Mouse (Mus musculus) midbrain, embryonic 10.5 days (tissue): Measurements from ENCODE around the gene Polr3a. TPM values are rescaled to one million over a fixed set of nuclear protein-coding genes. Genes with fewer than 3 reads are reported as not detected.
"Not testable (repeated sequence)": the region's sequence is repeated elsewhere in the genome, so short reads cannot be mapped to it uniquely, and the experiment has no call there.

Source experiments
- DNase-seq: peaks from one replicate; pipeline ENCODE4 v3.0.0-alpha.2; 2017; ENCODE audit warnings: low spot score
- H3K27ac ChIP-seq: fragments of 300-500 bp; sonication (generic); replicated peaks from 2 replicates; pipeline ENCODE4 v1.5.1; 2016; ENCODE audit warnings: mild to moderate bottlenecking
- H3K27me3 ChIP-seq: fragments of 300-500 bp; sonication (generic); 2 replicates; pipeline ENCODE4 v1.6.1; 2016; ENCODE audit warnings: low read depth, mild to moderate bottlenecking; ENCODE audit not compliant: poor library complexity, severe bottlenecking
- H3K36me3 ChIP-seq: fragments of 300-500 bp; sonication (generic); 2 replicates; pipeline ENCODE4 v1.6.1; 2016; ENCODE audit warnings: mild to moderate bottlenecking, moderate library complexity
- H3K4me1 ChIP-seq: fragments of 300-500 bp; sonication (generic); 2 replicates; pipeline ENCODE4 v1.6.1; 2016
- H3K4me3 ChIP-seq: fragments of 300-500 bp; sonication (generic); 2 replicates; pipeline ENCODE4 v1.5.1; 2016; ENCODE audit warnings: mild to moderate bottlenecking, moderate library complexity
- H3K9me3 ChIP-seq: fragments of 300-500 bp; sonication (generic); replicated peaks from 2 replicates; pipeline ENCODE4 v1.6.1; 2016; ENCODE audit warnings: mild to moderate bottlenecking
- WGBS: fragments of 180-500 bp; shearing (Covaris S2); methylation state at CpG from one replicate; pipeline ENCODE4 v1.1.7; 2016; 5-methylcytosine and 5-hydroxymethylcytosine counted together
- polyA plus RNA-seq: library from polyadenylated mRNA; unstranded; fragments of >200 nt; fragmentation: Nextera tagmentation; extraction: Ambion mirVana; gene quantifications from 2 replicates; pipeline ENCODE4 v1.2.1, GENCODE M21; 2016

Polr3a gene
- polyA plus RNA-seq, 1 experiment from 2014 or later: 18.3 TPM

GRCm38 (mm10) chr14:24486241-24486767, 554 bp downstream of the Polr3a start:
- peak overlapping the region; percentile 85 for H3K27ac ChIP-seq
- DNase-seq: no peak
- H3K36me3 ChIP-seq: peaks cover 34% of the 10 kb centered on the region
- H3K4me1 ChIP-seq: peaks cover 11% of the 10 kb centered on the region
- H3K4me3 ChIP-seq: peak overlapping the region; percentile 92
- WGBS: 8% methylated on average over 13 of the region's 13 CpGs
- H3K9me3 ChIP-seq: no peaks in the 10 kb centered on the region
- no peaks in the 10 kb centered on the region for H3K27me3 ChIP-seq

- Histone ChIP-seq H3K36me3 (peaks cover 100% of the 10 kb centered on the region), H3K27ac (no peak overlapping the region), H3K4me1 (no peaks in the 10 kb centered on the region), H3K4me3 (no peak overlapping the region), H3K9me3 (no peaks in the 10 kb centered on the region), H3K27me3 (no peaks in the 10 kb centered on the region)
- DNase-seq: no peak
- 96% methylated on average over 6 of the region's 6 CpGs for WGBS
Observed at GRCm38 (mm10) chr14:24468806-24469205, 18.1 kb downstream of the Polr3a start.

GRCm38 (mm10) chr14:24458191-24458590, 28.7 kb downstream of the Polr3a start:
- Histone ChIP-seq H3K36me3 (peaks cover 100% of the 10 kb centered on the region), H3K4me1 (no peaks in the 10 kb centered on the region), H3K4me3 (no peak overlapping the region), H3K27me3 (no peaks in the 10 kb centered on the region), H3K27ac (no peak overlapping the region), H3K9me3 (no peaks in the 10 kb centered on the region)
- no peak for DNase-seq
- WGBS: 89% methylated on average over 3 of the region's 3 CpGs

- not testable (repeated sequence) for H3K4me3 ChIP-seq, H3K9me3 ChIP-seq, H3K27ac ChIP-seq, H3K27me3 ChIP-seq, H3K4me1 ChIP-seq
- 91% methylated on average over 4 of the region's 4 CpGs for WGBS
- peak; percentile 6 for DNase-seq
- peaks cover 24% of the 10 kb centered on the region for H3K36me3 ChIP-seq
Observed at GRCm38 (mm10) chr14:24443529-24443928, 43.3 kb downstream of the Polr3a start.

Other genes starting within 250 kb of the Polr3a start
- 11.3 and 11.7 TPM in 2 replicates for gene Dlg5, start 241.1 kb downstream of the Polr3a start, polyA plus RNA-seq
- not detected in 2 replicates for gene E330034G19Rik, start 193.8 kb downstream of the Polr3a start, polyA plus RNA-seq
- gene Rps24, start 67 bp upstream of the Polr3a start, polyA plus RNA-seq: 915 and 1,078 TPM in 2 replicates